Mouse (Mus musculus) heart, embryonic 10.5 days (tissue): Measurements from ENCODE around the gene Ccnb1ip1. TPM values are rescaled to one million over a fixed set of nuclear protein-coding genes. Genes with fewer than 3 reads are reported as not detected.

Experiments used
- DNase-seq: peaks from one replicate; pipeline ENCODE4 v3.0.0-alpha.2; 2017; ENCODE audit warnings: low spot score
- H3K27ac ChIP-seq: fragments of 300-500 bp; sonication (generic); 2 replicates; pipeline ENCODE4 v1.5.1; 2016; ENCODE audit warnings: mild to moderate bottlenecking
- H3K27me3 ChIP-seq: fragments of 300-500 bp; sonication (generic); 2 replicates; pipeline ENCODE4 v1.6.1; 2016; ENCODE audit warnings: mild to moderate bottlenecking; ENCODE audit not compliant: poor library complexity, insufficient read depth, severe bottlenecking
- H3K36me3 ChIP-seq: fragments of 300-500 bp; sonication (generic); 2 replicates; pipeline ENCODE4 v1.6.1; 2016; ENCODE audit warnings: mild to moderate bottlenecking, moderate library complexity
- H3K4me1 ChIP-seq: fragments of 300-500 bp; sonication (generic); 2 replicates; pipeline ENCODE4 v1.6.1; 2016; ENCODE audit warnings: mild to moderate bottlenecking
- H3K4me3 ChIP-seq: fragments of 300-500 bp; sonication (generic); 2 replicates; pipeline ENCODE4 v1.5.1; 2016; ENCODE audit warnings: mild to moderate bottlenecking, moderate library complexity
- H3K9me3 ChIP-seq: fragments of 300-500 bp; sonication (generic); 2 replicates; pipeline ENCODE4 v1.6.1; 2016; ENCODE audit warnings: mild to moderate bottlenecking, moderate library complexity
- WGBS: fragments of 180-500 bp; shearing (Covaris S2); methylation state at CpG from one replicate; pipeline ENCODE4 v1.1.7; 2016; 5-methylcytosine and 5-hydroxymethylcytosine counted together
- polyA plus RNA-seq: library from polyadenylated mRNA; unstranded; fragments of >200 nt; fragmentation: Nextera tagmentation; extraction: Ambion mirVana; gene quantifications from 2 replicates; pipeline ENCODE4 v1.2.1, GENCODE M21; 2016

The Ccnb1ip1 gene
- polyA plus RNA-seq, 1 experiment from 2014 or later, result not detected

DNA sequence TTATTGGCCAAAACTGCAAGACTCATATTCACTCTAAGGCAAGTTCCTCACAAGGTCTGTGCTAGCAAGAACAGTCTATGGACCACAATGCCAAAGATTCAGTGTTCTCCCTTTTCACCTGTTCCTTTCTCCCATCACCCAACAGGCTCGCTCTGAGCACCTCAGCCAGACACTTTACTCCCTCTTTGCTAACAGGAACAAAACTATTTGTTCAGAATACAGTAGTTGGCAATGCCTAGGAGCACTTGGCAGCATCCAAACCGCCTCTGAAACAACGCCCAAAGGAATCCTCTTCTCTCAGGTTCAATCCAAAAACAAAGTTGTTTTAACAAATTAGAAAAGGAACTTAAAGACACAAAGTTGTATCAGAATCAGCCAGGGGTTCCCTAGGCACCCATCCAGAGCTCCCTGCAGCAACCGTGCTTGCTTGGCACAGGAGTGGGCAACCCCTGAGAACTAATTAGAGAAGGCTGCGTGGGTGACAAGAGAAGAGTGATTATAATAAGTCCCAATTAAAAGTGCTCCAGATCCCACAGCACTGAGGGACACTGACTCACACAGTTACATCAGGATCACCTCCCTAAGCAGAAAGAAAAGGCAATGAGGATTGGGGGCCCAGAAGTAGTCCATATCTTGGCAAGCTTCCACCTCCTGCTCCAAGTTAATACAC lies 49.0 kb downstream of the Ccnb1ip1 start:
- Histone ChIP-seq H3K36me3 (0 out of 2 replicates have a peak, but pooled peaks cover 4% of the 10 kb centered on the region), H3K9me3 (no peaks in the 10 kb centered on the region), H3K27ac (no peak overlapping the region), H3K27me3 (no peaks in the 10 kb centered on the region), H3K4me1 (no peaks in the 10 kb centered on the region), H3K4me3 (no peak overlapping the region)
- 78% methylated on average over 5 of the region's 5 CpGs for WGBS
- DNase-seq, result no peak

DNA sequence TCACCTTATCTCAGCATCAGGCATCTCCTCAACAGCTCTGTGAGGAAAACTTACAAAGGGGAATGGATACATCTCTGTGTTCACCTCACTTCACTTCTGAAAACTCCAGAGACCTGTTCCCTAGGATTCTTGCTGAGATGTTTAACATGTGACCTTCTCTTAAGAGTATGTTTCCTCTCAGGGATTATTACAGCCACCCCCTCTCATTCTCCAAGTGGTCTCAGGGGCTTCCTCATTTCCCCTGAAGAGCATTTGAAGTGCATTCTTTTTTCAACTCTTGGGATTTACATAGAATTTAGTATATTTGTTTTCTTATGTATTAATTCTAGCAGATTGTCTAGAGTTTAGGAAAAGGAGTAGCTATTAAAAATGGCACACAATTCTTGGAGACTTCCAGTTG lies 62.5 kb downstream of the Ccnb1ip1 start, which contains the start of gene Olfr749:
Gene Olfr749 (minus strand): TSS at position 101 of the 400 bp plus-strand sequence.
- Histone ChIP-seq H3K36me3 (no peaks in the 10 kb centered on the region), H3K4me1 (no peaks in the 10 kb centered on the region), H3K27me3 (no peaks in the 10 kb centered on the region), H3K27ac (no peak within 1 kb of the TSS), H3K4me3 (no peak within 1 kb of the TSS), H3K9me3 (no peaks in the 10 kb centered on the region)
- no peak for DNase-seq

DNA sequence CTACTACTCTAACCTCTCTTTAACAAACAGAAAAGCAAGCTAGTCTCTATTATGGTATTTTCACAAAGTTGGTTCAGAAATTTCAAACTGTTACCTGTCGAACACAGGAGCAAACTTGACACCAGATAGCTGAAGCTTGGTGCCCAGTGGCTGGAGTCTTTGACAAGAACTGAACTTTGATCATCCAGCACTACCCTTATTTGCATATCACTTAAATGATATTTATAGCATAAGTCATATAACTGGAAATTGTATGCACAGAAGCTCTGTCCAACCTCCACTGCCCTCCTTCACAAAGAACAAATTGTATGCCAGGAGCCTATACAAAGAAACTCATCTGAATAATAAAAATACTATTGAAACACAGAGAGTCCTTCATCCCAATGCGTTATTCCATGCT lies 65.9 kb downstream of the Ccnb1ip1 start:
- H3K27me3 ChIP-seq, result no peaks in the 10 kb centered on the region
- DNase-seq, result no peak
- H3K4me3 ChIP-seq, result no peak overlapping the region
- WGBS, result 70% methylated on average over 2 of the region's 2 CpGs
- no peaks in the 10 kb centered on the region for H3K36me3 ChIP-seq
- no peak overlapping the region for H3K27ac ChIP-seq
- no peaks in the 10 kb centered on the region for H3K9me3 ChIP-seq
- H3K4me1 ChIP-seq, result no peaks in the 10 kb centered on the region

DNA sequence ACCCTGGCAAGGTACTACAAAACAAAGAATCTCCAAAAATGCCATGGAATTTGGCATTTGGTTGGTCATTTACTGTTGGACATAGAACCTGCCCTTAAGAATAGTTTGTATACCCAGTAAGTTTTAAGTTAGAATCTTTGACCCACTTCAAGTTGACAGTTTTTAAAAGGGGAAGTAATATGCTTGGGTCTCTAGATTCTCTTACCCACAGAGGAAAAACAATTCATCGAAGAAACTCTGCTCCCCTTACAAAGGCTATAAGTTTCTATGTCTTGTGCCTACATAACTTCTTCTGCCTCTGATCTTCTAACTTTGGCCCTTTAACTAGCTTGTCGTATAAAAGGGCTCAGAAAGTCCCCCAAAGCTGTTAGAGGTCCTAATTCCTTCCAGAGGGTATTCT lies 67.2 kb downstream of the Ccnb1ip1 start:
- no peak overlapping the region for H3K4me3 ChIP-seq
- 68% methylated on average over 2 of the region's 2 CpGs for WGBS
- no peak for DNase-seq
- H3K9me3 ChIP-seq, result no peaks in the 10 kb centered on the region
- H3K27me3 ChIP-seq, result no peaks in the 10 kb centered on the region
- H3K36me3 ChIP-seq, result no peaks in the 10 kb centered on the region
- no peak overlapping the region for H3K27ac ChIP-seq
- H3K4me1 ChIP-seq, result no peaks in the 10 kb centered on the region

Other genes with a start within 250 kb of the Ccnb1ip1 start
- not detected in 2 replicates for gene Olfr744, start 192.9 kb downstream of the Ccnb1ip1 start, polyA plus RNA-seq
- not detected in 2 replicates for gene Olfr745, start 168.3 kb downstream of the Ccnb1ip1 start, polyA plus RNA-seq
- not detected in 2 replicates for gene Olfr746, start 160.6 kb downstream of the Ccnb1ip1 start, polyA plus RNA-seq
- gene Olfr747, start 114.5 kb downstream of the Ccnb1ip1 start, polyA plus RNA-seq, result not detected in 2 replicates
- gene Olfr748, start 100.4 kb downstream of the Ccnb1ip1 start, polyA plus RNA-seq, result not detected in 2 replicates
- gene Olfr749, start 62.6 kb downstream of the Ccnb1ip1 start, polyA plus RNA-seq, result not detected in 2 replicates
- gene Ttc5, start 22.2 kb downstream of the Ccnb1ip1 start, polyA plus RNA-seq, result 59.8 and 64.1 TPM in 2 replicates
- gene Parp2, start 109 bp upstream of the Ccnb1ip1 start, polyA plus RNA-seq, result 46.1 and 50.0 TPM in 2 replicates
- gene Tep1, start 62.8 kb upstream of the Ccnb1ip1 start, polyA plus RNA-seq, result 4.6 and 6.2 TPM in 2 replicates
- 0.19 TPM in 1 of 2 replicates, not detected in the other for gene Klhl33, start 89.8 kb upstream of the Ccnb1ip1 start, polyA plus RNA-seq
- gene Osgep, start 117.2 kb upstream of the Ccnb1ip1 start, polyA plus RNA-seq, result 132 and 145 TPM in 2 replicates
- gene Apex1, start 117.2 kb upstream of the Ccnb1ip1 start, polyA plus RNA-seq, result 220 and 306 TPM in 2 replicates
- gene Pip4p1, start 123.1 kb upstream of the Ccnb1ip1 start, polyA plus RNA-seq, result 36.1 and 44.7 TPM in 2 replicates
- 44.3 and 63.0 TPM in 2 replicates for gene Pnp, start 123.3 kb upstream of the Ccnb1ip1 start, polyA plus RNA-seq
- not detected in 2 replicates for gene Gm49342, start 136.8 kb upstream of the Ccnb1ip1 start, polyA plus RNA-seq
- 0.34 TPM in 1 of 2 replicates, not detected in the other for gene Pnp2, start 148.3 kb upstream of the Ccnb1ip1 start, polyA plus RNA-seq
- gene Rnase10, start 200.0 kb upstream of the Ccnb1ip1 start, polyA plus RNA-seq, result 0.11 and 0.31 TPM in 2 replicates
- gene Rnase9, start 234.1 kb upstream of the Ccnb1ip1 start, polyA plus RNA-seq, result not detected in 2 replicates
- gene Rnase11, start 242.4 kb upstream of the Ccnb1ip1 start, polyA plus RNA-seq, result not detected in 2 replicates
- gene Rnase12, start 249.9 kb upstream of the Ccnb1ip1 start, polyA plus RNA-seq, result 0.28 and 0.53 TPM in 2 replicates